Mouse (Mus musculus) liver (tissue): ENCODE measurements around the gene Lum.

Experiments
- DNase-seq: peaks from one replicate; pipeline ENCODE4 v3.0.0-alpha.2; 2020; ENCODE audit warnings: mixed read lengths

Gene Lum

GRCm38 (mm10) chr10:97564957-97565856, at the start of gene Lum:
Lum (plus strand) TSS chr10:97565128.
- peak; percentile 20 for DNase-seq

- no peak for DNase-seq
These were observed 41.6 kb upstream of the Lum start for GRCm38 (mm10) chr10:97523366-97523765.

- no peak for DNase-seq
These were observed 29.2 kb upstream of the Lum start for GRCm38 (mm10) chr10:97535697-97536096.

GRCm38 (mm10) chr10:97536921-97537320, 28.0 kb upstream of the Lum start:
- DNase-seq, result no peak

GRCm38 (mm10) chr10:97538202-97538601, 26.7 kb upstream of the Lum start:
- DNase-seq, result no peak

- no peak for DNase-seq
These were observed 17.2 kb upstream of the Lum start for GRCm38 (mm10) chr10:97547740-97548139.

- no peak for DNase-seq
These were observed 2.7 kb downstream of the Lum start for GRCm38 (mm10) chr10:97567489-97568135.

- no peak for DNase-seq
These were observed 17.8 kb downstream of the Lum start for GRCm38 (mm10) chr10:97582543-97583231.

GRCm38 (mm10) chr10:97584176-97584575, 19.2 kb downstream of the Lum start:
- no peak for DNase-seq

- no peak for DNase-seq
These were observed 22.2 kb downstream of the Lum start for GRCm38 (mm10) chr10:97587159-97587558.

GRCm38 (mm10) chr10:97589574-97589973, 24.6 kb downstream of the Lum start:
- no peak for DNase-seq

- DNase-seq, result no peak
These were observed 26.1 kb downstream of the Lum start for GRCm38 (mm10) chr10:97591036-97591435.

GRCm38 (mm10) chr10:97591685-97592084, 26.8 kb downstream of the Lum start:
- DNase-seq, result no peak

GRCm38 (mm10) chr10:97595680-97596079, 30.8 kb downstream of the Lum start:
- no peak for DNase-seq

- no peak for DNase-seq
These were observed 36.8 kb downstream of the Lum start for GRCm38 (mm10) chr10:97601744-97602143.

GRCm38 (mm10) chr10:97603256-97603655, 38.3 kb downstream of the Lum start:
- DNase-seq, result no peak

- DNase-seq, result no peak
These were observed 41.7 kb downstream of the Lum start, which contains the start of gene Kera for GRCm38 (mm10) chr10:97606579-97606978. Kera (plus strand) TSS chr10:97606879.
